In the genomic region with DNA sequence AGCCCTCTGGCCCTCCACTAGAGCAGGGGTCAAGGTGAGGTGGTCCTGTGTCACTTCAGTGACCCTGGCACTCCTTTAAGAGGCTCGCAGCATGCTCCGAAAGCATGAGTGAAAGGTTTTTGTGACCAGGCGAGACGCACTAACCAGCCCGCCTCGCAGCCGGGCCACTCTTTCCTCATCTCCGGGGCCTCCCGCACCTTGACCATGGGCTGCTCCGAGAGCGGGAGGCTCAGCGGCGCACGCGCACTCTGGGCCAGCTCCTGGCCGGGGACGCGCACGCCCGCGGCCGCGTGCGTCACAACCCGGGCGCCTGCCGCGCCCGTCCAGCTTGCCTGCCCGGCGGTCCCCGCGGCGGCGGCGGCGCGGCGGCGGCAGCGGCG, we compare ENCODE assay signal across 8 mouse cellular contexts. TPM values are rescaled to one million over a fixed set of nuclear protein-coding genes. Genes with fewer than 3 reads are reported as not detected.
DNase-seq lines count a peak whose midpoint lies in the region; ATAC-seq lines count a peak whose summit lies in the region.

No protein-coding gene starts in this region.

- H3K4me1 ChIP-seq in intestine, embryonic 15.5 days (replicated peaks): peaks cover 13% of the 10 kb centered on the region

- H3K9me3 ChIP-seq in intestine, embryonic 15.5 days: no peaks in the 10 kb centered on the region

- intact Hi-C loops in left cerebral cortex, postnatal 25 days (cut with DNase I): loop anchor here (5.0 kb wide), 1 partner anchor 35 kb away; no protein-coding TSS in a partner anchor

- peak overlapping the region; percentile 94 for H3K4me2 ChIP-seq in intestine, embryonic 15.5 days (replicated peaks)

- H3K9ac ChIP-seq in intestine, embryonic 15.5 days: peak overlapping the region; percentile 82

- H3K27ac ChIP-seq in intestine, embryonic 15.5 days: peak overlapping the region; percentile 87

- H3K36me3 ChIP-seq in intestine, embryonic 15.5 days: no peaks in the 10 kb centered on the region

- DNase-seq in adrenal gland, adult 18-20 months (ENCODE audit: low spot score in 2 of 2): peak; percentile 83 to 90
- peak; percentile 94 for DNase-seq in embryo, embryonic 11 days
- DNase-seq in gastrocnemius, postnatal 25 days: peak; percentile 86
- peak; percentile 88 to 89 for DNase-seq in left cerebral cortex, postnatal 25 days (ENCODE audit: low spot score in 2 of 2)
- peak; percentile 90 for DNase-seq in mesoderm, embryonic 11.5 days (ENCODE audit: low read depth, low spot score)
- peak; percentile 91 for DNase-seq in right cerebral cortex, postnatal 25 days
- peak; percentile 82 to 86 for DNase-seq in urinary bladder, postnatal 36 days (ENCODE audit: low spot score in 2 of 2)

- no peaks in the 10 kb centered on the region for H3K27me3 ChIP-seq in intestine, embryonic 15.5 days (replicated peaks)

- WGBS in intestine, embryonic 15.5 days: under 1% methylated on average over 42 of the region's 42 CpGs

- H3K4me3 ChIP-seq in intestine, embryonic 15.5 days (replicated peaks): peak overlapping the region; percentile 85

- peak; percentile 91 for ATAC-seq in intestine, embryonic 15.5 days

RNA-seq across cellular contexts. Expression of gene Prkar2a, which starts 2.7 kb away (rescaled TPM):
- 10 to 100 TPM; 33.1 to 43.5 TPM for total RNA-seq in adrenal gland, adult 18-20 months (2021)
- total RNA-seq in gastrocnemius, postnatal 25 days (2021): 100 to 1,000 TPM; 122 to 134 TPM
- polyA plus RNA-seq in intestine, embryonic 15.5 days (2015; fragmentation: Nextera tagmentation; extraction: Ambion mirVana): 51.9 and 55.0 TPM in 2 replicates
- 10 to 100 TPM; 45.5 to 49.1 TPM for total RNA-seq in left cerebral cortex, postnatal 25 days (2021)

RNA-seq across cellular contexts. Expression of gene Slc25a20, which starts 29.9 kb away (rescaled TPM):
- 100 to 1,000 TPM; 125 to 212 TPM for total RNA-seq in adrenal gland, adult 18-20 months (2021)
- total RNA-seq in gastrocnemius, postnatal 25 days (2021): 10 to 100 TPM; 67.1 to 73.5 TPM
- 77.1 and 83.3 TPM in 2 replicates for polyA plus RNA-seq in intestine, embryonic 15.5 days (2015; fragmentation: Nextera tagmentation; extraction: Ambion mirVana)
- total RNA-seq in left cerebral cortex, postnatal 25 days (2021): 10 to 100 TPM; 12.6 to 14.4 TPM

RNA-seq across cellular contexts. Expression of gene Arih2, which starts 42.6 kb away (rescaled TPM):
- total RNA-seq in adrenal gland, adult 18-20 months (2021): 10 to 100 TPM; 61.2 to 63.0 TPM
- 10 to 100 TPM; 52.7 to 61.0 TPM for total RNA-seq in gastrocnemius, postnatal 25 days (2021)
- 41.0 and 46.4 TPM in 2 replicates for polyA plus RNA-seq in intestine, embryonic 15.5 days (2015; fragmentation: Nextera tagmentation; extraction: Ambion mirVana)
- total RNA-seq in left cerebral cortex, postnatal 25 days (2021): 10 to 100 TPM; 48.3 to 50.9 TPM

Comparison
In these comparisons a context has a peak if more than half of its experiments do, and no peak if none do; other contexts are left out.
1. Peak in every context shown above with its lines: DNase-seq, ATAC-seq, H3K4me3 ChIP-seq and H3K27ac ChIP-seq.
2. RNA of gene Slc25a20, which starts 29.9 kb away (total RNA-seq): 125 to 212 TPM in adrenal gland, adult 18-20 months and 67.1 to 73.5 TPM in gastrocnemius, postnatal 25 days; 12.6 to 14.4 TPM in left cerebral cortex, postnatal 25 days; every median in the first group is over 4 times any median in the second.